Mouse (Mus musculus): ENCODE data around the gene Trim44. TPM values are rescaled to one million over a fixed set of nuclear protein-coding genes. Genes with fewer than 3 reads are reported as not detected.

Trim44 gene
- total and polyA plus RNA-seq, 3 experiments = 21.7 to 55.3 (median 49.1) TPM

DNA sequence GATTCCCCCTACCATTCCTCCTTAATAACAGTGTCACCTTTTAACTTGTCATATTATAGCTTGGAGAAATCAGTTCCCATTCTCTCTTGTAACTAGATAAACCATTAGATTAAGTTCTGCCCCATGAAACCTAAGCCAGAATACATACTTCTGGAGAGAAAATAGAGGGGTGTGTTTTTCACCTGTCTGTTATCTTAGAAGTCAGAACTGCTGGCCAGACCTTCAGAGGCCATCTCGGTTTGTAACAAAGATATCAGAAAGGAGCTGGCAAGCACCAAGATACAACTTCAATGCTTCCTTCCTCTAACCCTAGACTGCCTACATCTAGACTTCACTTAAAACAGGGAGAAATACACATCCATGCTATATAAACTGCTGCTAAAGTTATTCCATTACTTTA is 11.1 kb downstream of the Trim44 start:
- H3K36me3 ChIP-seq (ENCODE audit: control insufficient read depth in 1 of 2, insufficient read depth in 2 of 2, low read length in 2 of 2) = peaks cover 2 to 36% of the 10 kb centered on the region in 2 experiments; a peak in 3 of 4 replicates
- no peak for DNase-seq (ENCODE audit: low read depth, low spot score)
- peaks cover 25 to 27% of the 10 kb centered on the region in 2 experiments for H3K4me1 ChIP-seq (ENCODE audit: control insufficient read depth in 1 of 2, insufficient read depth in 2 of 2, low read length in 2 of 2)
- H3K9ac ChIP-seq (ENCODE audit: control insufficient read depth, low read depth, low read length, poor library complexity, severe bottlenecking) = no peak overlapping the region
- no peaks in the 10 kb centered on the region for H3K9me3 ChIP-seq (replicated peaks; ENCODE audit: insufficient read depth, low read length)
- no peak overlapping the region for H3K27ac ChIP-seq (ENCODE audit: control insufficient read depth, low read depth, low read length)
- no peak for TF ChIP-seq POLR2A (IDR thresholded peaks at IDR 0.05; ENCODE audit: control insufficient read depth in 1 of 2, insufficient read depth in 1 of 2, low read depth in 1 of 2, low read length in 2 of 2, poor library complexity in 1 of 2)
- peak; percentile 40 for TF ChIP-seq SIN3A (IDR thresholded peaks at IDR 0.05; ENCODE audit: low read length)
- TF ChIP-seq MAZ (IDR thresholded peaks at IDR 0.05; ENCODE audit: low read depth, low read length) = no peak
- TF ChIP-seq RAD21 (IDR thresholded peaks at IDR 0.05; ENCODE audit: low read depth, low read length) = no peak
- peak; percentile 44 for TF ChIP-seq ETS1 (IDR thresholded peaks at IDR 0.05; ENCODE audit: low read depth, low read length)
- no peak for TF ChIP-seq E2F4 (IDR thresholded peaks at IDR 0.05; ENCODE audit: borderline replicate concordance, low read depth, low read length)
- TF ChIP-seq USF2 (IDR thresholded peaks at IDR 0.05; ENCODE audit: borderline replicate concordance in 1 of 2, insufficient read depth in 1 of 2, low read depth in 1 of 2, low read length in 2 of 2) = no peak
- no peak for TF ChIP-seq MAFK (IDR thresholded peaks at IDR 0.05; ENCODE audit: borderline replicate concordance, low read depth, low read length)
- peak; percentile 59; the same call in 1 of the 2 replicates for TF ChIP-seq RCOR1 (IDR thresholded peaks at IDR 0.05; ENCODE audit: low read depth, low read length)
- peak; percentile 59 for TF ChIP-seq TCF12 (IDR thresholded peaks at IDR 0.05; ENCODE audit: low read depth, low read length)
- no peak for TF ChIP-seq KAT2A (conservative IDR thresholded peaks at IDR 0.05; ENCODE audit: low read depth, low read length)
- no peak for TF ChIP-seq ZMIZ1 (IDR thresholded peaks at IDR 0.05; ENCODE audit: low read depth, low read length)
- TF ChIP-seq GABPA (IDR thresholded peaks at IDR 0.05; ENCODE audit: low read depth, low read length) = no peak
- TF ChIP-seq ZKSCAN1 (IDR thresholded peaks at IDR 0.05; ENCODE audit: low read depth, low read length) = no peak
- TF ChIP-seq NRF1 (IDR thresholded peaks at IDR 0.05; ENCODE audit: insufficient read depth, low read depth, low read length, poor library complexity, severe bottlenecking) = no peak
- no peak for TF ChIP-seq MAX (IDR thresholded peaks at IDR 0.05; ENCODE audit: low read length)
- TF ChIP-seq BHLHE40 (IDR thresholded peaks at IDR 0.05; ENCODE audit: borderline replicate concordance, low read depth, low read length) = no peak
- no peak for TF ChIP-seq CHD1 (IDR thresholded peaks at IDR 0.05; ENCODE audit: low read depth, low read length)
- H3K4me3 ChIP-seq (ENCODE audit: control insufficient read depth in 1 of 2, insufficient read depth in 1 of 2, low read depth in 2 of 2, low read length in 2 of 2) = no peak overlapping the region
- H3K79me2 ChIP-seq (ENCODE audit: control insufficient read depth, insufficient read depth, low read length, poor library complexity) = peaks cover 58% of the 10 kb centered on the region
- H3K27me3 ChIP-seq (ENCODE audit: control insufficient read depth in 1 of 2, insufficient read depth in 2 of 2, low read length in 2 of 2) = no peaks in the 10 kb centered on the region

DNA sequence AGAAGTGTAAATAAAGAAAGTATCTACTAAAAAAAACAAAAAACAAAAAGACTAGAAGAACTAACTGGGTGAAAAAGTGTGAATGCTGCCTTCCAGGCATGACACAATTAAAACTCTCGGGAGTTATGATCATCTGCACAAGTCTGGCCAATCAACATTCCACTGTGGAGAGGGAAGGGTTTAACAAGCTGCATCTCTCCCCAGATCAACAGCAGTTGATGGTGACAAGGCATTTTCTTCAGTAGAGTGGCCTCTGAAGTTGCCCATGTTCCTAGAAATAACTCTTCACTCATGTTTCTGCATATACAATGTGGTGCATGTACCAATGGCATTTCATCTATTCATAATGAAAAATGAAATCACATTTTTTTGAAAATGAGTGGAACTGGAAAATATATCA is 14.2 kb downstream of the Trim44 start:
- no peak for TF ChIP-seq MYC (IDR thresholded peaks at IDR 0.05; ENCODE audit: low read depth, low read length)
- no peak for TF ChIP-seq ZMIZ1 (IDR thresholded peaks at IDR 0.05; ENCODE audit: low read depth, low read length)
- no peak for TF ChIP-seq EP300 (IDR thresholded peaks at IDR 0.05; ENCODE audit: low read depth in 1 of 2, low read length in 2 of 2)
- no peak for TF ChIP-seq BHLHE40 (IDR thresholded peaks at IDR 0.05; ENCODE audit: borderline replicate concordance, low read depth, low read length)
- Histone ChIP-seq H3K27ac (ENCODE audit: control insufficient read depth, low read depth, low read length) (no peak overlapping the region), H3K79me2 (ENCODE audit: control insufficient read depth, insufficient read depth, low read length, poor library complexity) (peaks cover 42% of the 10 kb centered on the region), H3K4me1 (ENCODE audit: control insufficient read depth in 1 of 2, insufficient read depth in 2 of 2, low read length in 2 of 2) (peaks cover 10 to 22% of the 10 kb centered on the region in 2 experiments), H3K9ac (ENCODE audit: control insufficient read depth, low read depth, low read length, poor library complexity, severe bottlenecking) (no peak overlapping the region), H3K9me3 (replicated peaks; ENCODE audit: insufficient read depth, low read length) (no peaks in the 10 kb centered on the region), H3K4me3 (ENCODE audit: control insufficient read depth in 1 of 2, insufficient read depth in 1 of 2, low read depth in 2 of 2, low read length in 2 of 2) (no peak overlapping the region), H3K27me3 (ENCODE audit: control insufficient read depth in 1 of 2, insufficient read depth in 2 of 2, low read length in 2 of 2) (no peaks in the 10 kb centered on the region), H3K36me3 (ENCODE audit: control insufficient read depth in 1 of 2, insufficient read depth in 2 of 2, low read length in 2 of 2) (peaks cover 2 to 24% of the 10 kb centered on the region in 2 experiments; a peak in 3 of 4 replicates)
- no peak for DNase-seq (ENCODE audit: low read depth, low spot score)
